Mouse (Mus musculus): ENCODE results near the gene Krtap5-5. TPM values are rescaled to one million over a fixed set of nuclear protein-coding genes. Genes with fewer than 3 reads are reported as not detected.

The Krtap5-5 gene
- total RNA-seq, 2 experiments from 2014 or later = not detected

DNA sequence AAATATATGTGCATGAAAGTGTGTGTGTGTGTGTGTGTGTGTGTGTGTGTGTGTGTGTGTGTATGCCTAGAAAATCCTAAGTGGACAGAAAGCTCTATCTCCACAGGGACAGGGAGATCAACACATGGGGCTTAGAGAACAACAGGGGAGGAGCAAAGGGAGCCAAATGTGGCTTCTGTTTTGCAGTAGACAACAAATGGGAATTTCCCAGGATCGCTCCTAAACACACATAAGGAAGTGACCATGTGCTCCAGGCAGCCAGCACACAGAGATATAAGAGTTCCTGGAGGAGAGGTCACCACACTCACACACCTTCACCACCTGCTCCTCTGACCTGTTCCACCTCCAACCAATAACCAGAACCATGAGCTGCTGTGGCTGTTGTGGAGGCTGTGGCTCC lies 28.7 kb downstream of the Krtap5-5 start, which contains the start of gene Krtap5-3:
Gene Krtap5-3, plus strand, starts transcription at position 301 of the 400 bp plus-strand sequence.
- no peak within 1 kb of the TSS for H3K4me3 ChIP-seq
- no peak for DNase-seq
- intact Hi-C loops (cut with DNase I) = no loop called here
- H3K27ac ChIP-seq = no peak within 1 kb of the TSS
- TF ChIP-seq CTCF (IDR thresholded peaks at IDR 0.05) = no peak

GRCm38 (mm10) chr7:142198748-142199147 lies 31.0 kb downstream of the Krtap5-5 start:
- no peak overlapping the region for H3K4me3 ChIP-seq
- TF ChIP-seq CTCF (IDR thresholded peaks at IDR 0.05) = no peak
- intact Hi-C loops (cut with DNase I) = no loop called here
- H3K27ac ChIP-seq = no peak overlapping the region
- DNase-seq = no peak

DNA sequence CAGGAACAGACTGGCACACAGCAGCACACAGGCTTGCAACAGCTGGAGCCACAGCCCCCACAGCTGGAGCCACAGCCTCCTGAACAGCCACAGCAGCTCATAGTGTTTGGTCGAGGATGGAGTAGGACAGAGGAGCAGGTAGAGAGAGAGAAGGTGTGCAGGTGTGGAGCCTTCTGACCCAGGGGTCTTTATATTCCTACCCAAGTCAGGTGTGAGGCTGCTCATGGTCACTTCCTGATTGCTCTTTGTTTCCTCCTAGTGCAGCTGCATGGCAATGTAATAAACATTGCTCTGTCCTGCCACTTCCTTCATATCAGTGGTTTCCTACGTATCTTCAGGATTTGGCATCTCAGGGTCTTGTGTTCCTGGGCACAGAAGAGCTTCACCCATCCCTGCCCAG lies 39.5 kb downstream of the Krtap5-5 start, which contains the start of gene Gm10153:
Gene Gm10153, minus strand, starts transcription at position 101 of the 400 bp plus-strand sequence.
- no peak within 1 kb of the TSS for H3K27ac ChIP-seq
- no peak for TF ChIP-seq CTCF (IDR thresholded peaks at IDR 0.05)
- intact Hi-C loops (cut with DNase I) = no loop called here
- DNase-seq = no peak
- no peak within 1 kb of the TSS for H3K4me3 ChIP-seq

- no peak for TF ChIP-seq CTCF (IDR thresholded peaks at IDR 0.05)
- H3K4me3 ChIP-seq = no peak overlapping the region
- H3K27ac ChIP-seq = no peak overlapping the region
- intact Hi-C loops (cut with DNase I) = no loop called here
- DNase-seq = no peak
Observed at GRCm38 (mm10) chr7:142188156-142188555, 41.6 kb downstream of the Krtap5-5 start.

- Histone ChIP-seq H3K4me3 (no peak overlapping the region), H3K27ac (no peak overlapping the region)
- no peak for DNase-seq
- intact Hi-C loops (cut with DNase I) = no loop called here
- TF ChIP-seq CTCF (IDR thresholded peaks at IDR 0.05) = no peak
Observed at GRCm38 (mm10) chr7:142181021-142181420, 48.8 kb downstream of the Krtap5-5 start.

Other genes starting within 250 kb of the Krtap5-5 start
- 10 to 100 TPM; 52.2 to 53.1 TPM for gene Mob2, start 168.9 kb downstream of the Krtap5-5 start, total RNA-seq (2021)
- gene Dusp8, start 134.1 kb downstream of the Krtap5-5 start, total RNA-seq (2021) = 10 to 100 TPM; 20.5 to 44.4 TPM
- gene Gm45618, start 109.2 kb downstream of the Krtap5-5 start, total RNA-seq (2021) = not detected
- gene Gm39115, start 93.9 kb downstream of the Krtap5-5 start, total RNA-seq (2021) = not detected
- not detected for gene Gm45337, start 85.4 kb downstream of the Krtap5-5 start, total RNA-seq (2021)
- not detected for gene Gm29735, start 72.9 kb downstream of the Krtap5-5 start, total RNA-seq (2021)
- not detected for gene Gm4553, start 64.2 kb downstream of the Krtap5-5 start, total RNA-seq (2021)
- not detected for gene Krtap5-2, start 54.0 kb downstream of the Krtap5-5 start, total RNA-seq (2021)
- not detected for gene Gm10153, start 39.6 kb downstream of the Krtap5-5 start, total RNA-seq (2021)
- gene Krtap5-3, start 28.6 kb downstream of the Krtap5-5 start, total RNA-seq (2021) = not detected
- not detected for gene Gm7579, start 18.1 kb downstream of the Krtap5-5 start, total RNA-seq (2021)
- gene Gm40460, start 11.1 kb upstream of the Krtap5-5 start, total RNA-seq (2021) = not detected
- gene Gm2431, start 28.4 kb upstream of the Krtap5-5 start, total RNA-seq (2021) = not detected
- not detected for gene Gm4559, start 44.4 kb upstream of the Krtap5-5 start, total RNA-seq (2021)
- not detected for gene Krtap5-1, start 67.1 kb upstream of the Krtap5-5 start, total RNA-seq (2021)
- gene Krtap5-4, start 73.6 kb upstream of the Krtap5-5 start, total RNA-seq (2021) = not detected
- 1 to 10 TPM; 3.0 to 4.1 TPM for gene Ifitm10, start 143.8 kb upstream of the Krtap5-5 start, total RNA-seq (2021)
- 1 to 10 TPM; 1.5 to 1.8 TPM for gene Gm49369, start 152.7 kb upstream of the Krtap5-5 start, total RNA-seq (2021)
- 100 to 1,000 TPM; 411 to 467 TPM for gene Ctsd, start 158.1 kb upstream of the Krtap5-5 start, total RNA-seq (2021)
- not detected for gene Syt8, start 204.9 kb upstream of the Krtap5-5 start, total RNA-seq (2021)
- gene Tnni2, start 211.8 kb upstream of the Krtap5-5 start, total RNA-seq (2021) = over 10,000 TPM; 15,929 to 19,962 TPM
- gene Lsp1, start 230.8 kb upstream of the Krtap5-5 start, total RNA-seq (2021) = 10 to 100 TPM; 25.8 to 47.3 TPM

Measured in gastrocnemius, adult 2 months (tissue).